Mouse (Mus musculus) small intestine, adult 2 months (tissue): ENCODE results near the gene Heg1.

Source experiments
- CTCF ChIP-seq: fragments of 200-500 bp; IDR thresholded peaks from 2 replicates; pipeline ENCODE4 v1.5.1; 2012; ENCODE audit warnings: low read depth, mild to moderate bottlenecking, control low read depth, inconsistent platforms, low read length, moderate library complexity, mixed read lengths; ENCODE audit not compliant: insufficient replicate concordance, insufficient read length; ENCODE audit errors: extremely low read depth
- POLR2A ChIP-seq: fragments of 200-500 bp; IDR thresholded peaks from 2 replicates; pipeline ENCODE4 v1.6.1; 2012; ENCODE audit warnings: low read depth, mild to moderate bottlenecking, control low read depth, inconsistent platforms, low read length, moderate library complexity

GRCm38 (mm10) chr16:33714271-33714670 lies 30.1 kb downstream of the Heg1 start:
- TF ChIP-seq POLR2A: no peak
- no peak for TF ChIP-seq CTCF
